Mouse (Mus musculus) liver, embryonic 14.5 days (tissue): ENCODE measurements around the gene Hba-x.

Source experiments
- CTCF ChIP-seq: IDR thresholded peaks from 2 replicates; pipeline ENCODE4 v1.5.1; 2016; ENCODE audit warnings: antibody characterized with exemption, low read depth, control low read depth
- EP300 ChIP-seq: IDR thresholded peaks from 2 replicates; pipeline ENCODE4 v1.6.1; 2016; ENCODE audit warnings: antibody characterized with exemption, low read depth

GRCm38 (mm10) chr11:32242209-32242608 lies 34.0 kb upstream of the Hba-x start:
- TF ChIP-seq EP300 (peak; percentile 75), CTCF (no peak)
